Mouse (Mus musculus): ENCODE results near the gene Esrrg.

The Esrrg gene

GRCm38 (mm10) chr1:187836876-187837275 lies 228.3 kb downstream of the Esrrg start:
- DNase-seq: peak; percentile 17

DNA sequence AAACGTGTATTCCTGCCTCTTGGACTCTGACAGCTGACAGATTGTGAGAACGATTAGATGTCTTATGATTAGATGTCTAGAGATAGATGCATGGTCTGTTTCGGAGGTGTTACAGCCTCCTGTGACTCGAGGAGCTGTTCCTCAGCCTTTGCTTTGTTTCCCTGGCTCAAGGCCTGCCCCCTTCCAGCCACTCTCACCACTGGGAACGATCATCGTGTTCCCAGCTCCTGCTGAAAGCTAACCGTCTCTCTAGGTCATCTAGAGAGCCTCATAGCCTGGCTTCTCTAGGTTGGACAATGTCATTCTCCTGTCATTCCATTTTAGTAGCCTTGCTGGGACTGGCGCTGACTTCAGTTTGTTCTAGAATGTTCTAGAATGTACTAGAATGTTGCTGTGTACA lies 233.0 kb downstream of the Esrrg start:
- no peak for DNase-seq

- no peak for DNase-seq
These were observed 234.1 kb downstream of the Esrrg start for GRCm38 (mm10) chr1:187842702-187843101.

- no peak for DNase-seq
These were observed 245.6 kb downstream of the Esrrg start for GRCm38 (mm10) chr1:187854148-187854547.

DNA sequence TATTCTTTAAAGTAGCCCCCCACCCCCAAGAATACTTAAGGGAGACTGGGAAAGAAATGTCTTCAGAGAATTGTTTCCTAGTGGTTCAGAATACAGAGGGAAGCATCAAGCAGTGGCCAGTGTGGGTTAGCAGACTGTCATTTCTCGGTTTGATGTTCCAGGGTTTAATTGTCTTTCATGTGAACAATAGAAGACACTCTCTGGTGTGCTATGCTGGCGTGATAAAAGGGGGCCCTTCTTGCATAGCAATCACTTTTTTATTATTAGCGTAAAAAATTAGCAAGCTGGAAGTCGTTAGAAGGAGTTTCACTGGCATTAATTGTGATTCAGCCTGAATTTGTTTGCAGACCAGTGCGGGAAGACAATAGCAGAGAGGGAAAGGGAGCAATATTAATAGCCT lies 253.7 kb downstream of the Esrrg start:
- no peak for DNase-seq

DNA sequence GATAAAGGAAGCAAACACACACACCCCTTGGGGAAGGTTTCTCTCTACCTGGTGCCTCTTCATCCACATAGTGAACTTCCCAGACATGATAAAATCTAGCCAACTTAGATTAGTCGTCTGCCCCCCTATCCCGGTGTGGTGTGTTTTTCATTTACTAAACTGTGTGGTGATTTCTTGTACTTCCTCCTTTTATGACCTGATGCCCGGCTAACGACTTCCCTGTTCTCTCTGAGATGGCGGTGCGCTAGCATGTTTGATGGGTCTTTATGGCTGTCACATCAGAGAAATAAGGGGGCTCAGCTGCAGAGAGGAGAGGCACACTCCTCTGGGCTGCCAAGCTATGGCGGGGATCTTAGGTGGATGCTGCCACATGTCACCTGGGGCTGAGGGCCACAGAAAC lies 259.8 kb downstream of the Esrrg start:
- no peak for DNase-seq

- no peak for DNase-seq
These were observed 263.6 kb downstream of the Esrrg start for GRCm38 (mm10) chr1:187872208-187872607.

DNA sequence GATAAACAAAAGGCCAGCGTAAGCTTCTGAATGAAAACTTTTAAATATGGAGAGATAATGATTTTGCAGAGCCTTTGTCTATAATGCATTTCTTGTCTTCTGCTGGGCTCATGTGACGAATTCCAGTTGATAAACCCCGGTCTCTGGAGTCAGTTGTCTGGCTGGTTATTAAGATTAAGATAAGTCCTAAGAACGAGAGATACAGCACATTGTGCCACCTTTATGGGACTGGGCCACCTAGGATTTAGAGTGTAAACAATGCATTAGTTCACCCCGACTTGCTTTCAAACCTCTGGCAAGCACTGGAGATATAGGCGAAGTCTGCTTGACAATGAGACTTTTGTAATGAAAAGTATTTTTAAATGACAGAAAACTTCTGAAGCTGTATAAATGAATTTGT lies 264.2 kb downstream of the Esrrg start:
- DNase-seq: no peak

DNA sequence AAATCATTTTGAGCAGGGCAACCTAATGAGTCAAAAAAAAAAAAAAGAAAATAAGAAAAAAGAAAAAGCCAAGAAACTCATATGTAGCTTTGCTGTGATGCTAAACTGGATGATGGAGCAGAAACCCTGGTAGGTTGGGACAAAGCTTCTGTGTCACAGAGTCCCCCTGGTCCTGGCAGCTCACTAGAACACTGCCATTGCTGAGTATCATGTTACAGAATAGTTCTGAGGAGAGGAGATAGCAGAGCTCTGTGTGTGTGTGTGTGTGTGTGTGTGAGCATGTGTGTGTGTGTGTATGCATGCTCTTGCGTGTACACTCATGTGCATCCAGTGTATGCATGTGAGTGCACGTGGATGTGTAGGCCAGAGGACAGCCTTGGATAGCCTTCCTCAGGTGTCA lies 265.2 kb downstream of the Esrrg start:
- DNase-seq: no peak

- no peak for DNase-seq
These were observed 278.7 kb downstream of the Esrrg start for GRCm38 (mm10) chr1:187887270-187887669.

GRCm38 (mm10) chr1:187888142-187888541 lies 279.6 kb downstream of the Esrrg start:
- no peak for DNase-seq

GRCm38 (mm10) chr1:187889096-187889495 lies 280.5 kb downstream of the Esrrg start:
- DNase-seq: no peak

DNA sequence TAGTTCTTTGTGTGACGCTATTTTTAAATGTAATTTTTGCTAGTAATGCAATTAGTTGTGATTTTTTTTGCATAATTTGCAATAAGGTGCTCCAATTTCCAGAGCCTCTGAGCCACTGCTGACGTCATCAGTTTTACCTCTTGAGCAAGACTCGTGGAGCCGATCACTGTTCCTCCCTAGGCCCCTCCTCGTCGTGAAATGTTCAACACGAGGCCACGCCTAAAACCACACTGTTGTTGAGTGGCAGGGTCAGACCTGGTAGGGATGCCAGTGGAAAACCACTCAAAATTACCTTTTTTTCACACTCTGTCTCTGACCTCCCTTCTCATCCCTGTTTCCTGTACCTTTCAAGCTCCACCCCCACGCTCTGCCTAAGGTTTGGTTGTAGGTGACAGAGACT lies 282.7 kb downstream of the Esrrg start:
- DNase-seq: no peak

- no peak for DNase-seq
These were observed 286.9 kb downstream of the Esrrg start for GRCm38 (mm10) chr1:187895459-187895858.

- DNase-seq: no peak
These were observed 287.7 kb downstream of the Esrrg start for GRCm38 (mm10) chr1:187896291-187896690.

DNA sequence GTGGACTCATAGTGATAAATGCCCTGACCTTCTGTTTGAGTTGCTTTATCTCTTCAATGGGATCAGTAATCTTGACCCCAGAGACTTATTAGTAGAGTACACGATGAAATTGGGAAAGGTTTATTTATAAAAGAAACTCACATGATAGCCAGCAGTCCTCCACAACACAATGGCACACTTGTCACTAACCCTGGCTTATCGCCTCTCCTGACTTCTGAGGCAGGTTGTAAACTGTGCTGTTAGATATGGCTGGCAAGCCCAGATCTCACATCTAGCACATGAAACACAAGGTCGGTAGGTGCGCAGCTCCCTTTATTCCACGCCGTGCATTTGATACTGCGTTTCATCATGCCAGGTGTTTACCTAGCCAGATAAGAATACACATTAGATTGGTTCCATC lies 288.3 kb downstream of the Esrrg start:
- DNase-seq: no peak

- DNase-seq: no peak
These were observed 290.9 kb downstream of the Esrrg start for GRCm38 (mm10) chr1:187899541-187899940.

DNA sequence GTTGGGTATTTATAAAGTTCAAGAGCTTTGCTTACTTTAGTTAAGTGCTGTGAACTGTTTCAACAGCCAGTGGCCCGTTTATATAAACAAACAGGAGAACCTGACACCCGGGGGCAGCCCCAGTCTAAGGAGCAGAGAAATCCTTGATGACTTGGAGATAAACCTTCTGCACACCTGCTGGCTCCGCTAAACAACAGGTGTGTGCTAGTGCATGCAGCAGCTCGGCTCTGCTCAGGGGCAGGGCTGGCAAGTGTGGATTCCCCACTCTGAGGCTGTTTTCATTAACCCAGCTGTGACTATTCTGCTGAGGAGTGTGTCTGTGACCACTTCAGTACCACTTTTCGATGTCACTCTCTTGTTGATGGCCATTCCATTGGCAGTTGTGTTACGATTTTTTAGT lies 292.2 kb downstream of the Esrrg start:
- DNase-seq: no peak

DNA sequence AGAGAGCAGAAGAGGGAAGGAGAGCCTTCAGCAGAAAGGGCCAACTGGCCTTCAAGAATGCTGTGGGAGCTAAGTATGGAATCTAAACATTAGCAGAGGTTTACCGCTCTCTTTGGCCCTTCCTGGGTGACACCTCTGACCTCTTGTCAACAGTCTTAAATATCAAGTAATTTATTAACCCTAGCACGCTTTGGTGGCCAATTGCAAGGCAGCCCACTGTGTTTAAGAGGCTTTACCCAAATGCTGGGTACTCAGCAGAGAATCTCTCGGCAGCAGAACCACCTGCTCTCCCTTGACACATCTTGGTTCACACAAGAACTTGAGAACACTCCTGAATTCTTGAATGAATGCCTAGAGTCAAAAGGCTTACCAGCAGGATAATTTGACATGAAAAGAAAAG lies 293.6 kb downstream of the Esrrg start:
- DNase-seq: no peak

DNA sequence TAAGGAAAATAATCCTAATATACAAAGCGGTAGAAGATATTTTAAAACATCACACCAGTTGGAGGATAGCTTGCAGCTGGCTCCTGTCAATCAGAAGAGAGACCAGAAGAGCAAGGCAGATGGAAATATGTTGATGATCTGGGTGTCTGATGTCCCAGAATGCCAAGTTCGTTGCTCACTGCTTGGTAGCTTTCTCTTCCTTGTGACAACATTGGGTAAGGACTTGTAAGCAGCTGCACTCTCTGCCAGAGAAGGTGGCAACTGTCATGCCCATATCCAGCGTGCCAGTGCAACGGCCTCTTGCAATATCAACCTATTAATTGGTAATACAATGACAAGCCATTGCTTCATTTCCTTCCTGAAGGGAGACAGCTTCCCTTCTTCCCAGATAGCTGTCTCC lies 296.1 kb downstream of the Esrrg start:
- DNase-seq: no peak

DNA sequence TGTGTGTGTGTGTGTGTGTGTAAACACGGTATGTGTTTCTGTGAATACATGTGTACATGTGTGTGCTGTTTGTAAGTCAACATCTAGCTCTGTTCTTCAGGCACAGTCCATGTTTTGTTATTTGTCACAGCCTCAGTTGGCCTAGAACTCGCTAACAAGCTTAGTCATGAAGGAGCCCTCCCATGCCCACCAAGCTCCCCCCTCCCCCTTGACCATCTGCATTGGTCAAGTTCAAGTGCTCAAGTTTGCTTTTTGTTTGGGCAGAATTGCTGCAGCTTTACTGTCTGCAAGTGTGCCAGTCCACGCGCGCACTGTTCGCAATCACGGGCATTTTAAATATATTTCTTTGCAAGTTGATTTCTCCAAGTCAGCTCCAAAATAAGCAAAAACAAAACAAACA lies 298.8 kb downstream of the Esrrg start:
- DNase-seq: no peak

DNA sequence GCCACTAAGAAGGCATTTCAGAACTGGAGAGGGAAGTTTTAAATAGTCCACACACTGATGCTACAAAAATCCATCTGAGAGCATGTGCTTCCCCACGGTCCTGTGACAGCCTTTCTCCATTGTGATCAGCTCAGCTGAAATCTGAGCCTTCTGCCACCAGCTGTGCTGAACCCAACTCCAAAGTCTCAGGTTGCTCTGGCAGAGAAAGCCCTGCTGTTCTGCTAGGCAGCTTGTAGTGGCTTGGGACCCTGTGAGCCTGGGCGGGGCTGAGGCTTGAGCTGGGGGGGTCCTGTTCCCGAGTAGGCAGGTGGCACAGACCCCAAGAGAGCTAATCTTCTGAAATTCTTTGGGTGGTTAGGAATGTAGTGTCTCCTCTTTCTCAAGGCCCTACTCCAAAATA lies 299.3 kb downstream of the Esrrg start:
- no peak for DNase-seq

DNA sequence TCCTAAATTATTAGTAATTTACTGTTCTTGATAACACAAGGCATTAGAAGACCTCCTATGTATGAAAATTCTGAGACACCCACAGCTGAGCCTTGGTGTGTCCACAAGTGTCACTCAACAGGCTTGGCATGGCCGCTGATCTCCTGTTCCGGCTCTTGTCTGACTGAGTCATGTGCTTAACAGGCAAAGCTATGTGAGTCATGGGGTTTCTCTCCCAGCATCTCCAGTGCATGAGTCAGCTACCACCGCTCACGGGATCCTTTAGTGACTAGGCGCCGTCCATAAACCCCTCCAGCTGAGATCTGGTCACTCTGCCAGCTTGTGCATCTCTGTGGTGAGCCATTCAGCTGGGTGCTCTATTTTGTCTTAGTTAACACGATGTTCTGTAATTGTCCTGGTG lies 302.1 kb downstream of the Esrrg start:
- peak; percentile 18 for DNase-seq

DNA sequence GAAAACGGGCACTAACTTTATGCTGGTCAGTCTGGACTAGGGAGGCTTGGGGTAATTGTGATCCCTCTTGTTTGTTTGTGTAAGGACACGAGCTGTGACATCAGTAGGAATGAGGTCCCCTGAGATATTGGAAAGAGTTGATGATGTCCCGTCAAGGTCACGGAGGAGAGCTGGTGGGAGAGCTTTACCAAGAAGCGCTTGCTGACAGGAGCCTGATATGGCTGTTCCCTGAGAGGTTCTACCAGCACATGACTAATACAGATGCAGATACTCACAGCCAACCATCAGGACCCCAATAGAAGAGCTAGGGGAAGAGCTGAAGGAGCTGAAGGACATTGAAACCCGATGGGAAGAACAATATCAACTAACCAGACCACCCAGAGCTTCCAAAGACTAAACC lies 302.6 kb downstream of the Esrrg start:
- no peak for DNase-seq

GRCm38 (mm10) chr1:187918303-187918702 lies 309.7 kb downstream of the Esrrg start:
- DNase-seq: no peak

DNA sequence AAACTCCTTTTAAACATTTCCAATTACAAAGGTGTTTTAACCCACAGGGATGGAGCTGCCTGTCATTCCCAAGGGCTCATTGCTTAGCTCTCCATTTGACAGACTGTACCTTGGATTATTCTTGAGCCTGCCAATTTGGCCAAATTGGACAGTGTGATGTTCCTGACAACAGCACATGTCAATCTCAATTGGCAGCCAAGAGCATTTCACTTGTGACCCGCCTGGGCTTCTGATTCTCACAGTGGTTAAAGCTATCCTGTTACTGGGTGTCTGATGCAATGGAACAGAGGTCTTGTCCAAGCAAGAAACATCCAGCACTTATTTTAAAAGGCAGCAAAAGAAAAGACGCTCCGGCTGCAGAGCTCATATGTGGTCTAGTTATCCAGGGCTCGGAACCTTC lies 310.3 kb downstream of the Esrrg start:
- DNase-seq: no peak

All from right cerebral cortex, postnatal 25 days (tissue).